Mouse (Mus musculus): ENCODE results near the gene Noxa1.

Noxa1 gene

GRCm38 (mm10) chr2:25098956-25099355 is 4.0 kb upstream of the Noxa1 start:
- DNase-seq (ENCODE audit: extremely low spot score, low spot score) = peak; percentile 45

- no peak for DNase-seq (ENCODE audit: extremely low spot score, low spot score)
Observed at GRCm38 (mm10) chr2:25098005-25098615, 3.2 kb upstream of the Noxa1 start.

- no peak for DNase-seq (ENCODE audit: extremely low spot score, low spot score)
Observed at GRCm38 (mm10) chr2:25094785-25095108, 202 bp downstream of the Noxa1 start.

- DNase-seq (ENCODE audit: extremely low spot score, low spot score) = no peak
Observed at GRCm38 (mm10) chr2:25088636-25089035, 6.3 kb downstream of the Noxa1 start.

GRCm38 (mm10) chr2:25087842-25088241 is 7.1 kb downstream of the Noxa1 start:
- DNase-seq (ENCODE audit: extremely low spot score, low spot score) = no peak

GRCm38 (mm10) chr2:25085571-25085970 is 9.4 kb downstream of the Noxa1 start:
- no peak for DNase-seq (ENCODE audit: extremely low spot score, low spot score)

GRCm38 (mm10) chr2:25083697-25084096 is 11.3 kb downstream of the Noxa1 start:
- no peak for DNase-seq (ENCODE audit: extremely low spot score, low spot score)

- DNase-seq (ENCODE audit: extremely low spot score, low spot score) = no peak
Observed at GRCm38 (mm10) chr2:25080076-25080475, 14.9 kb downstream of the Noxa1 start, which contains the start of gene Entpd8. Gene Entpd8, plus strand, starts transcription at chr2:25080304.

- no peak for DNase-seq (ENCODE audit: extremely low spot score, low spot score)
Observed at GRCm38 (mm10) chr2:25078967-25079366, 16.0 kb downstream of the Noxa1 start.

GRCm38 (mm10) chr2:25075506-25075905 is 19.4 kb downstream of the Noxa1 start:
- no peak for DNase-seq (ENCODE audit: extremely low spot score, low spot score)

GRCm38 (mm10) chr2:25072398-25072797 is 22.6 kb downstream of the Noxa1 start:
- no peak for DNase-seq (ENCODE audit: extremely low spot score, low spot score)

- no peak for DNase-seq (ENCODE audit: extremely low spot score, low spot score)
Observed at GRCm38 (mm10) chr2:25069537-25069936, 25.4 kb downstream of the Noxa1 start.

- DNase-seq (ENCODE audit: extremely low spot score, low spot score) = no peak
Observed at GRCm38 (mm10) chr2:25066552-25066951, 28.4 kb downstream of the Noxa1 start.

GRCm38 (mm10) chr2:25065537-25065936 is 29.4 kb downstream of the Noxa1 start:
- DNase-seq (ENCODE audit: extremely low spot score, low spot score) = no peak

- DNase-seq (ENCODE audit: extremely low spot score, low spot score) = no peak
Observed at GRCm38 (mm10) chr2:25064285-25064684, 30.7 kb downstream of the Noxa1 start.

GRCm38 (mm10) chr2:25063523-25063922 is 31.4 kb downstream of the Noxa1 start:
- no peak for DNase-seq (ENCODE audit: extremely low spot score, low spot score)

- DNase-seq (ENCODE audit: extremely low spot score, low spot score) = no peak
Observed at GRCm38 (mm10) chr2:25058926-25059325, 36.0 kb downstream of the Noxa1 start.

GRCm38 (mm10) chr2:25055409-25056155 is 39.4 kb downstream of the Noxa1 start:
- DNase-seq (ENCODE audit: extremely low spot score, low spot score) = no peak

- DNase-seq (ENCODE audit: extremely low spot score, low spot score) = no peak
Observed at GRCm38 (mm10) chr2:25055068-25055405, 39.9 kb downstream of the Noxa1 start.

GRCm38 (mm10) chr2:25054221-25055067 is 40.5 kb downstream of the Noxa1 start, which contains the start of gene Nsmf:
Gene Nsmf, plus strand, starts transcription at chr2:25054355.
- DNase-seq (ENCODE audit: extremely low spot score, low spot score) = peak; percentile 86

GRCm38 (mm10) chr2:25053101-25053500 is 41.8 kb downstream of the Noxa1 start:
- no peak for DNase-seq (ENCODE audit: extremely low spot score, low spot score)

- DNase-seq (ENCODE audit: extremely low spot score, low spot score) = no peak
Observed at GRCm38 (mm10) chr2:25051450-25051849, 43.5 kb downstream of the Noxa1 start.
